Mouse (Mus musculus) midbrain, embryonic 14.5 days (tissue): ENCODE results near the gene Kifc1. TPM values are rescaled to one million over a fixed set of nuclear protein-coding genes. Genes with fewer than 3 reads are reported as not detected.
A peak's percentile ranks its signal among the peaks of the same experiment; 100 is the strongest.
"Not testable (repeated sequence)": the region's sequence is repeated elsewhere in the genome, so short reads cannot be mapped to it uniquely, and the experiment has no call there.

Experiments
- ATAC-seq: fragments of 200-750 bp; cut with Nextera tagmentation; 2 replicates; pipeline ENCODE4 v1.8.0; 2017; ENCODE audit warnings: moderate number of reproducible peaks, moderate library complexity; ENCODE audit not compliant: low FRiP score, low TSS enrichment
- DNase-seq: peaks from one replicate; pipeline ENCODE4 v3.0.0-alpha.2; 2015
- H3K27ac ChIP-seq: fragments of 300-500 bp; sonication (generic); replicated peaks from 2 replicates; pipeline ENCODE4 v1.5.1; 2014; ENCODE audit warnings: mild to moderate bottlenecking, low read depth, low read length, moderate library complexity
- H3K27me3 ChIP-seq: fragments of 300-500 bp; sonication (generic); 2 replicates; pipeline ENCODE4 v1.6.1; 2014; ENCODE audit warnings: low read length, control low read depth, mixed read lengths; ENCODE audit not compliant: control insufficient read depth, insufficient read depth
- H3K36me3 ChIP-seq: fragments of 300-500 bp; sonication (generic); 2 replicates; pipeline ENCODE4 v1.6.1; 2014; ENCODE audit warnings: low read length, control low read depth; ENCODE audit not compliant: control insufficient read depth, insufficient read depth
- H3K4me1 ChIP-seq: fragments of 300-500 bp; sonication (generic); 2 replicates; pipeline ENCODE4 v1.6.1; 2014; ENCODE audit warnings: mild to moderate bottlenecking, antibody characterized with exemption, low read length, control low read depth; ENCODE audit not compliant: control insufficient read depth, insufficient read depth
- H3K4me2 ChIP-seq: fragments of 300-500 bp; sonication (generic); 2 replicates; pipeline ENCODE4 v1.6.1; 2014; ENCODE audit warnings: mild to moderate bottlenecking, low read length, moderate library complexity
- H3K4me3 ChIP-seq: fragments of 300-500 bp; sonication (generic); replicated peaks from 2 replicates; pipeline ENCODE4 v1.5.1; 2014; ENCODE audit warnings: low read depth, low read length
- H3K9ac ChIP-seq: fragments of 300-500 bp; sonication (generic); replicated peaks from 2 replicates; pipeline ENCODE4 v1.6.1; 2014; ENCODE audit warnings: mild to moderate bottlenecking, low read length, moderate library complexity
- H3K9me3 ChIP-seq: fragments of 300-500 bp; sonication (generic); 2 replicates; pipeline ENCODE4 v1.6.1; 2016; ENCODE audit warnings: low read length, control low read depth, mixed read lengths; ENCODE audit not compliant: control insufficient read depth
- WGBS: fragments of 180-500 bp; shearing (Covaris S2); extraction: QIAGEN DNeasy Blood & Tissue Kit; methylation state at CpG from one replicate; pipeline ENCODE4 v1.1.7; 2014; 5-methylcytosine and 5-hydroxymethylcytosine counted together
- polyA plus RNA-seq: library from polyadenylated mRNA; unstranded; fragments of >200 nt; fragmentation: Nextera tagmentation; extraction: Ambion mirVana; gene quantifications from 2 replicates; pipeline ENCODE4 v1.2.1, GENCODE M21; 2014

Gene Kifc1
- polyA plus RNA-seq, 1 experiment from 2014 or later, result 2.2 TPM

DNA sequence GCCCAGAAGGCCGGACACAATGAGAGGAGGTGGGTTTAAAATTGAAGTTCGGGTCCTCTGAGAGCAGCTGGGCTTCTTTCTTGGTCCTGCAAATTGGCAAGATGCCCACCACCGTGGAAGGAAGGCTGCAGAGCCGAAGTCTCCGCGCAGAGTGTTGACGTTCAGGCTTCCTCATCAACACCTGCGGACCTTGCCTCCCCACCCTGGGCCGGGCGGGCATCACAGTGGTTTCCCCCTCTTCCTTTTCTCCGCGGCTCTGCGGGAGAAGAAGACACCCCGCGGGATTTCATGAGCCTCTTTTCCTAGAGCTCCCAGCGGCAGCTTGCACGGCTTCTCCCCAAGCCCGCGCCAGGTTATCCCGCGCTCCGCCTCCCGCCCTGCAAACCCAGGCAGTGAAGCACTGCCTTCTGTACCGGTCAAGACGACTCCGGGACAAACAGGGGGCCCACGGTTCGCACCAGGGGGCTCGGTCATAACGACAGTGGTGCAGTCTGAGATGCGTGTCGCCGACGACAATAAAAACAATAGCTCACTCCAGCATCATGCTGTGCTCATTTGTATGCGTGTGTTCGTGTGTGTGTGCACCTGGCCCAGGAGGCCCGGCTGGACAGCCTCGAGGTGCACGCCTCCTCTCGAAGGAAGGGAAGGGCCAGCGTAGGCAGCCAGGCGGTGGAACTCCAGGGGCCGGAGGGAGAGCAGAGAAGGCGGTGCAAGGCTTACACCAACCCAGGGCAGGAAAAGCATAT lies 18.0 kb upstream of the Kifc1 start:
- Histone ChIP-seq H3K4me1 (peaks cover 14% of the 10 kb centered on the region), H3K36me3 (peaks cover 24% of the 10 kb centered on the region), H3K9me3 (no peaks in the 10 kb centered on the region), H3K27ac (peak overlapping the region; percentile 93), H3K4me3 (peak overlapping the region; percentile 76), H3K27me3 (no peaks in the 10 kb centered on the region), H3K4me2 (peak overlapping the region; percentile 93), H3K9ac (peak overlapping the region; percentile 81)
- under 1% methylated on average over 44 of the region's 44 CpGs for WGBS
- peak; percentile 14 for ATAC-seq
- peak; percentile 66 for DNase-seq

GRCm38 (mm10) chr17:33904835-33905234 lies 14.4 kb upstream of the Kifc1 start, which contains the start of gene Platr17:
Platr17 (plus strand) TSS chr17:33905135.
- H3K27ac ChIP-seq, ATAC-seq, H3K4me3 ChIP-seq, H3K27me3 ChIP-seq, H3K36me3 ChIP-seq, H3K4me1 ChIP-seq, H3K4me2 ChIP-seq, H3K9ac ChIP-seq, DNase-seq, H3K9me3 ChIP-seq: not testable (repeated sequence)
- WGBS, result 13% methylated on average over 4 of the region's 4 CpGs

DNA sequence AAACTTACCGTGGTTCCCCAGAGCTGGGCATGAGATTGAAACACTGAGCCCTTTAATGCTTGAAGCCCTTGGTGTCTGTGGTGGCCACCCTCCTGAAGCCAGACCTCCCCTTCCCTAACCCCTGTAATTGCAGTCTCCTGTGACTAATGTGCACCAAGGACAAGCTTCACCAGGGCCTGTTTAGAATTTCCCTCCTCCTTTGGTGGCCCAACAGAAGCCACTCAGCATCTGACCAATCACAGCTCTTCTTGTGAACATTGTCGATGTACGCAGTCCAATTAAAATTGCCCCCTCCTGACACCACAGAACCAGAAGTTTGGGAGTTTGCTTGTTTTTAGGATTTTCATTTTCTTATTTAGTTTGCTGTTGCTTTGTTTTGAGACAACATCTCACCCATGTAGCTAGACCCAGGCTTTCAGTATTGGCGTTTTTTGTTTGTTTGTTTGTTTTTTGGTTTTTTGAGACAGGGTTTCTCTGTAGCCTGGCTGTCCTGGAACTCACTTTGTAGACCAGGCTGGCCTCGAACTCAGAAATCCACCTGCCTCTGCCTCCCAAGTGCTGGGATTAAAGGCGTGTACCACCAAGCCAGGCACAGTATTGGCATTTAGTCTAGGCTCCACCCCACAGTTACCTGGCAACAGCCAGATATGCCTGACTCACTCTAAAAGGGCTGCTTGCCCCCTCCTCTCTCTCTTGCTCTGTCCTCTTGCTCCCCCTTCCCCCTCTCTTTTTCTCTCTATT lies 13.6 kb upstream of the Kifc1 start:
- H3K4me2 ChIP-seq, H3K27ac ChIP-seq, H3K9me3 ChIP-seq, ATAC-seq, H3K4me3 ChIP-seq, H3K4me1 ChIP-seq, H3K36me3 ChIP-seq, DNase-seq, H3K9ac ChIP-seq, H3K27me3 ChIP-seq: not testable (repeated sequence)
- WGBS, result 76% methylated on average over 6 of the region's 6 CpGs

- ATAC-seq, result no peak
- Histone ChIP-seq H3K4me3 (no peak overlapping the region), H3K27me3 (no peaks in the 10 kb centered on the region), H3K4me1 (no peaks in the 10 kb centered on the region), H3K4me2 (no peak overlapping the region), H3K9me3 (no peaks in the 10 kb centered on the region), H3K36me3 (no peaks in the 10 kb centered on the region), H3K27ac (no peak overlapping the region), H3K9ac (no peak overlapping the region)
- 89% methylated on average over 7 of the region's 7 CpGs for WGBS
- no peak for DNase-seq
Observed at GRCm38 (mm10) chr17:33902491-33902890, 12.0 kb upstream of the Kifc1 start.

DNA sequence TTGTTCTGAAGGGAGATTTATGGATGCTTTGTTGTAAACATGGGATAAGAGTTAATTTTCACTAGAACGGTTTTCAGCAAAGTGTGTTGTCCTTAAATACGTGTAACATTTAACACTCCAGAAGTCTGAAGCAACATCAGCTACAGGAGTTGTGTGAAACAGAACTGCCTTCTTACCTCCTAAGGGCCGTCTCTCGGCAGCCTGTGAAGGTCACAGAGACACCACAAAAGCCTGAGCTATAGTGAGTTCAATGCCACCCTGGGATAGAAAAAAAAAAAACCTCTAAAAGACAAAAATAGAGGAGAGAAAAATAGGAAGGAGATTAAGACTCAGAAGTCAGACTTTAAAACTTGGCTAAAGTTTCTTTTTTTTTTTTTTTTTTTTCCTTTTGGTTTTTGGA lies 11.6 kb upstream of the Kifc1 start:
- H3K27me3 ChIP-seq, result no peaks in the 10 kb centered on the region
- no peak overlapping the region for H3K4me3 ChIP-seq
- WGBS, result 84% methylated on average over 4 of the region's 4 CpGs
- no peak for DNase-seq
- H3K36me3 ChIP-seq, result no peaks in the 10 kb centered on the region
- no peak overlapping the region for H3K27ac ChIP-seq
- H3K9me3 ChIP-seq, result no peaks in the 10 kb centered on the region
- no peak for ATAC-seq
- no peaks in the 10 kb centered on the region for H3K4me1 ChIP-seq
- no peak overlapping the region for H3K9ac ChIP-seq
- no peak overlapping the region for H3K4me2 ChIP-seq

DNA sequence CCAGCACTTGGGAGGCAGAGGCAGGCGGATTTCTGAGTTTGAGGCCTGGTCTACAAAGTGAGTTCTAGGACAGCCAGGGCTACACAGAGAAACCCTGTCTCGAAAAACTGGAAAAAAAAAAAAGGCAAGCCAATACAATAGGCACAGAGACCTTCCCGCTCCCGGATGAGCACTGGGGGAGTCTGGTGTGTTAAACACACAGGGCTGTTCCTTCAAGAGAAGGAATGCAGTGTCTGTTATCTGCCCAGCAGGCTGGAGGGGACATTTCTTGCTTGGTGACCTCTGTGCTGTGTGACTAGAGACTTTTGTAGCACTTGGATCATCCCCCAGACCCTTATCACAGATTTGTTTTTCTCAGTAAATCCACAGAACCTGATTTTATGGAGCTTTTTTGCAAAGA lies 11.2 kb upstream of the Kifc1 start:
- Histone ChIP-seq H3K9me3 (no peaks in the 10 kb centered on the region), H3K27me3 (no peaks in the 10 kb centered on the region), H3K4me2 (no peak overlapping the region), H3K4me3 (no peak overlapping the region), H3K4me1 (no peaks in the 10 kb centered on the region), H3K27ac (no peak overlapping the region), H3K9ac (no peak overlapping the region), H3K36me3 (no peaks in the 10 kb centered on the region)
- 84% methylated on average over 4 of the region's 4 CpGs for WGBS
- no peak for DNase-seq
- ATAC-seq, result no peak

- no peak for ATAC-seq
- H3K4me1 ChIP-seq, result no peaks in the 10 kb centered on the region
- H3K4me3 ChIP-seq, result no peak overlapping the region
- H3K4me2 ChIP-seq, result no peak overlapping the region
- H3K27me3 ChIP-seq, result no peaks in the 10 kb centered on the region
- H3K36me3 ChIP-seq, result no peaks in the 10 kb centered on the region
- WGBS, result 86% methylated on average over 4 of the region's 4 CpGs
- H3K9ac ChIP-seq, result no peak overlapping the region
- no peak for DNase-seq
- no peaks in the 10 kb centered on the region for H3K9me3 ChIP-seq
- no peak overlapping the region for H3K27ac ChIP-seq
Observed at GRCm38 (mm10) chr17:33900989-33901314, 10.5 kb upstream of the Kifc1 start.

- no peaks in the 10 kb centered on the region for H3K4me1 ChIP-seq
- H3K9ac ChIP-seq, result no peak overlapping the region
- no peak for ATAC-seq
- H3K27ac ChIP-seq, result no peak overlapping the region
- no peak overlapping the region for H3K4me3 ChIP-seq
- no peak overlapping the region for H3K4me2 ChIP-seq
- H3K27me3 ChIP-seq, result no peaks in the 10 kb centered on the region
- WGBS, result 74% methylated on average over 7 of the region's 7 CpGs
- no peaks in the 10 kb centered on the region for H3K9me3 ChIP-seq
- no peaks in the 10 kb centered on the region for H3K36me3 ChIP-seq
- DNase-seq, result no peak
Observed at GRCm38 (mm10) chr17:33900281-33900988, 10.0 kb upstream of the Kifc1 start.
